Mouse (Mus musculus): Measurements from ENCODE around the gene Nat8f5.
"Not testable (repeated sequence)": the region's sequence is repeated elsewhere in the genome, so short reads cannot be mapped to it uniquely, and the experiment has no call there.

GRCm38 (mm10) chr6:85834504-85835100 lies 13.8 kb upstream of the Nat8f5 start:
- not testable (repeated sequence) for TF ChIP-seq GATA1 (IDR thresholded peaks at IDR 0.05; ENCODE audit: borderline replicate concordance, low read length); FLI1 (IDR thresholded peaks at IDR 0.05; ENCODE audit: low read length)
